Mouse (Mus musculus) kidney, postnatal 14 days (tissue): ENCODE data around the gene Nfs1.
"Not testable (repeated sequence)": the region's sequence is repeated elsewhere in the genome, so short reads cannot be mapped to it uniquely, and the experiment has no call there.

Experiments
- DNase-seq: peaks from one replicate; pipeline ENCODE4 v3.0.0; 2022; ENCODE audit warnings: mixed read lengths

Nfs1 gene

DNA sequence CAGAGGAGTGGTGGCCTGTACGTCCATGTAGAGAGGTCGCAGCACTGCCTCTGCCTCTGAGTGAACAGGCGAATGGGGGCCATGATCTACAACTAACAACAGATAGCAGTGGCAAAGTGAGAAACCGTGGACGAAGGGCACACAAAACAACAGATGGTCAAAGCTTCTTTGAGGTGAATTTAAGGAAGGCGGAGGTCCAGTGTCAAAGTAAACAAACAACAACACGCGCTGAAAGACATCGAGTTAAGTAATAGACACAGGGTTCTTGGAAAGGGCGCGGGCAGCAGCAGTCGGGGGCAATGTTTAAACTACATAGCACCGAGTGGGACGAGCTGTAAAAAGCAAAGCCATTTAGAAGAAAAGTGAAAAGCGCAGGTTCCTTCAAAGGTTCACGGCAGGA is 619 bp downstream of the Nfs1 start:
- DNase-seq: no peak

- DNase-seq: no peak
Measured at GRCm38 (mm10) chr2:156142820-156143219, 1.2 kb downstream of the Nfs1 start.

DNA sequence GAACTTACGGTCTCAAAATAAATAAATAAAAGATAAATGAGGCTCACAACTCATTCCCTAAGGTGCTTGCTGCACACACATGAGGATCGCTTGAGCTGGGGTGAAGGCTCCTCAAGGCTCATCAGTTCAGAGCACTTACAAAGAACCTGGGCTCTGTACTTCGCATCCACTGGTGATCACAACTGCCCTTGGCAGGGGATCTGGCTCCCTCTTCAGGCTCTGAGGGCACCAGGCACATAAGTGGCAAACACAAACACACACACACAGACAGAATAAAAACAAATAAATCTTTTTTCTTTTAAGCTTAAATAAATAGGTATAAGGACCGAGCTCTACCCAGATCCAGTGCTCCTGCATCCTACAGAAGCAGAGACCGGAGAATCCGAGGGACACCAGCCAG is 8.3 kb downstream of the Nfs1 start:
- DNase-seq: no peak

DNA sequence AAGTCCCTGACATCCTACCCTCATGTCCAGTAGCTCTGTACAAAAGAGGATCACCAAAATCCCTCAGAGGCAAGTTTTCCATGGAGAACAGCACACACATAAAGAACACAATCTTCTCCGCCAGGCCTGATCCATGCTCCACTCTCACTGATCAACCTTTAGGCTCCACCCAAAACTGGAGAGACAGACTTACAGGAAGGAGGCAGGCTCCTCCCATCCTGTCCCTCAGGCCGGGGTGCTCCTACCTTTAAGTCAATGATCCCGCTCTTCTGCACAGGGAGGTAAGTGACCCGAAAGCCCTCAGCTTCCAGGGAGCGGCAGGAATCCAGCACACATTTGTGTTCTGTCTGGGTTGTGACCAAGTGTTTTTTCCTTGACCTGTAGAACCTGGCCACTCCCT is 9.8 kb downstream of the Nfs1 start:
- no peak for DNase-seq

DNA sequence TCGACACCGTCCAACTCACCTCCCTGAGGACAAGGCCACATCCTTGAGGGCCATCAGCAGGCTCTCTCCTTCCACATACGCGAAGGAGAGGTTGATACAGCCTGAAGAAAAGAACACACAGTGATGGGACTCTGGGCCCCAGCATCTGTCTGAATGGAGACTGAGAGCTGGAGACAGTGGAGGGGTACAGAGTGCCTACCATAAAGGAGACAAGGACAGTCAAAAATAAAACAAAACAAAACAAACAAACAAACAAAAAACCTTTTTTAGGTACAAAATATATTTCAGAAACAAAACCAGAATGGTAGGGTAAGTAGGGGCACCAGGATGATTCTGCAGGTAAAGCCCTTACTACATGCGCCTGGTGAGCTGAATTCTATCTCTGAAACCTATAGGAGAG is 17.0 kb downstream of the Nfs1 start, which contains the start of gene Gm28036:
Gene Gm28036 (minus strand): TSS at position 101 of the 400 bp plus-strand sequence.
- no peak for DNase-seq

GRCm38 (mm10) chr2:156123731-156124130 is 20.3 kb downstream of the Nfs1 start:
- peak; percentile 15 for DNase-seq

DNA sequence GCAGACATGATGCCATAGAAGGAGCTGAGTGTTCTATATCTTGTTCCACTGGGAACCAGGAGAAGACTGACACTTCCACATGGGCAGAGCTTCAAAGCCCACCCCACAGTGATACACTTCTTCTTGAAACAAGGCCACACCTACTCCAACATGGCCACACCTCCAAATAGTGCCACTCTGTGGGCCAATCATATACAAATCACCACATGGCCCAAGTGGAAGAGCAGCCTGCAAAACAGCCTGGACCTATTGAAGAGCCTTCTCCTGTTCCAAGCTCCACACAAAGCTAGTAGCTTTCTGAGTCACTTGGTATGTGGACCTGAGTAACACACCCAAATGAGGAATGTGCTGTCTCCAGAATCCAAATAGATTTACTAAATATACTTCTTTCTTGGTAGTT is 24.4 kb downstream of the Nfs1 start:
- DNase-seq: no peak

- not testable (repeated sequence) for DNase-seq
Measured at GRCm38 (mm10) chr2:156112080-156112423, 31.9 kb downstream of the Nfs1 start.

GRCm38 (mm10) chr2:156111358-156112079 is 32.5 kb downstream of the Nfs1 start, which contains the start of the genes Cpne1 and Rbm12:
Gene Cpne1, minus strand, starts transcription at chr2:156111965.
Gene Rbm12, minus strand, starts transcription at chr2:156111978.
- peak; percentile 95 for DNase-seq

GRCm38 (mm10) chr2:156110627-156111357 is 33.2 kb downstream of the Nfs1 start:
- DNase-seq: peak; percentile 6

DNA sequence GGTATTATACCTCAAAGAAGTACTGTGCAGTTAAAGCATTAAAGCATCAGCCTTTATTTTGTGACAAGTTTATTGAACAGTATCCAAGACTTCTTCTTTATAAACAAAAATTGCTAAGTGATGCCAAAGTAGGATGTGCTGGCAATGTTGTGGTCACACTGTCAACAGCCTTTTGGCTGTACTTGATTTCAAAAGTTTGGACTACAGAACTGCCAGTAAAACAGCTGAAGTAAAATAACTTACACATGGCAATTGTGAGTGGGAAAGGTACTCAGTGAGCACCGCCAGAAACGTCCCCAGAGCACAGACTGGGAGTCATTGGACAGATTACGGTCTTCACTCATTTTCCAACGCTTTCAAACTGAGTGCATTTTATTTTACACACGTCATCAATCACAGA is 52.1 kb downstream of the Nfs1 start:
- DNase-seq: no peak

GRCm38 (mm10) chr2:156089799-156090198 is 54.2 kb downstream of the Nfs1 start:
- DNase-seq: no peak

DNA sequence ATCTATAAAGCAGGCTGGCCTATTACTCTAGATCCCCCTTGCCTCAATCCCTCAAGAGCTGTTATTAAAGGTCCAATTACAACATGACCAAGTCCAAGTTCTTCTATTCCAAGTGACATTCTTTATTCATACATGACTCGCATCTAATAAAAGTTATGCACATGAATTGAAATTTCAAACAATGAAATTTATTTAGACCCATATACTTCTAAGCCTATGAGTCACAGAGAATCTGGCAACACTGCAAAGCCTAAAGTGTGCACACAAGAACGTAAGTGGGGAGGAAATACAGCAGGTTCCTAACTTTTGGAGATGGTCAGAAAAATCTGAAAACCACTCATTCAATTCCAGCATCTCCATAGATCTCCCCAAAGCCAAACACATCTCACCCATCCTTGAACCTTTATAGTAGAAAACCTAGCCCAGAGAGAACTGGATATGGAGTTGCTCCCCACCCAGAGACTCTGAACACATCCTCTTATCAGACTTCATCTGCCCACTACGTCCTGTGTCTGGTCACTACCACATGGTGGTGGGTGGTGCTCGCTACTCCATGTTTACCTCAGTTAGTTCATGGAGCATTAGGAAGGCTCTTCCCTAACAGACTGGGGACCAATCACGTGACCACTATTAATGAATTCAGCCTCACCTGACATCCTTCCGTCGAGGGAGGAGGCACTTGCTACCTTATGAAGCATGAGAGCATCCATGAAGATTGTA is 56.4 kb downstream of the Nfs1 start:
- DNase-seq: no peak

- DNase-seq: no peak
Measured at GRCm38 (mm10) chr2:156084541-156084940, 59.4 kb downstream of the Nfs1 start.

GRCm38 (mm10) chr2:156080391-156080790 is 63.6 kb downstream of the Nfs1 start:
- no peak for DNase-seq

GRCm38 (mm10) chr2:156079674-156080073 is 64.3 kb downstream of the Nfs1 start:
- DNase-seq: no peak

- no peak for DNase-seq
Measured at GRCm38 (mm10) chr2:156079183-156079560, 64.8 kb downstream of the Nfs1 start.

DNA sequence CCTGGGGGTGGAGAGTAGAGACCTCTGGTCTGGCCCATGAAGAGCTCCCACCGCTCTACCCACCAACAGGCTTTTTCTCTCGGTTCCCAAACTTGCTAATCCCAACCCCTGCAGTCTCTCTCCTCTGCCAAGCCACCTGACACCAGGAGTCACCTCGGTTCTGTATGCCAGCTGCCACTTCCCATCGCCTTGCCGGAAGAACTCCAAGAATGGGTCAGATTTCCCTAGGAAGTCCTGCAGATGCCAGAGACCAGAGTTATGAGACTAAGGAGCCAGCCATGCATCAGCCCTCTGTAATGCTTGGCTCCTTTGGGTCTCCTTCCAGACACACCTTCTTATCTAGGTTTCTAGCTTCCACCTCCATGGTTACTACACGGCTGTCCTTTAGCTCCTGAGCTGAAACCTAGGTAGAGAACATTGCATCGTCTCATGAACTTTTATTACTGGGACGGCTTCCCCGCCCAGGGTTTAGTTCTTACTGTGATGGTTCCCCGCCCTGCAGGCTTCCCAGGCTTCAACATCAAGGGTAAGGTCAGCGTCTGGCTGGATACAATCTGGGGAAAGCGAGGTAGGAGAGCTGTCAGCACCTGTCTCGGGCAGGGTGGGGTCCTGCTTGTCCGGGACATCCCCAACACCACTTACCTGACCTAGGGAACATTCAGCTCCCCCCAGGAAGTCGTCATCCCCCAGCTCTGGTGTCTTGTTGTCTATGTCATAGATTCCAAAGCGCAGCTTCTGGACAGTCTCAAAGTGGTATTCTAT is 65.4 kb downstream of the Nfs1 start:
- no peak for DNase-seq

- no peak for DNase-seq
Measured at GRCm38 (mm10) chr2:156077461-156077860, 66.5 kb downstream of the Nfs1 start.

- DNase-seq: no peak
Measured at GRCm38 (mm10) chr2:156073725-156074124, 70.3 kb downstream of the Nfs1 start.
